8 mouse cellular contexts compared by ENCODE assay signal in genomic region chr4:118260551-118261267, GRCm38 (mm10). TPM values are rescaled to one million over a fixed set of nuclear protein-coding genes. Genes with fewer than 3 reads are reported as not detected.
DNase-seq lines count a peak whose midpoint lies in the region; ATAC-seq and TF ChIP-seq lines count a peak whose summit lies in the region.

No protein-coding gene starts in this region.

- DNase-seq in Muller cell, postnatal 12 days (ENCODE audit: inconsistent ontology term) = peak; percentile 66
- peak; percentile 90 for DNase-seq in brain, embryonic 14.5 days (ENCODE audit: low read depth)
- peak; percentile 81 for DNase-seq in hindbrain, embryonic 11.5 days (ENCODE audit: low spot score)
- DNase-seq in layer of hippocampus, postnatal 10 days (ENCODE audit: low spot score in 2 of 2) = peak; percentile 67 to 77
- DNase-seq in ovary, postnatal 36 days (ENCODE audit: low spot score) = peak; percentile 80
- DNase-seq in c-Kit-positive CD71-positive TER-119-positive erythroid progenitor cells, embryonic 14.5 days (ENCODE audit: low spot score) = no peak

- peak overlapping the region; percentile 93 for H3K4me2 ChIP-seq in forebrain, embryonic 12.5 days
- H3K4me2 ChIP-seq in hindbrain, embryonic 11.5 days (replicated peaks; ENCODE audit: low read depth, low read length) = peak overlapping the region; percentile 81
- H3K4me2 ChIP-seq in lung, embryonic 15.5 days = peak overlapping the region; percentile 80

- H3K27ac ChIP-seq in forebrain, embryonic 12.5 days = peak overlapping the region; percentile 86
- H3K27ac ChIP-seq in hindbrain, embryonic 11.5 days (ENCODE audit: low read depth, low read length) = peak overlapping the region; percentile 83
- H3K27ac ChIP-seq in lung, embryonic 15.5 days = peak overlapping the region; percentile 87

- no peak for TF ChIP-seq CTCF in brain, embryonic 14.5 days (IDR thresholded peaks at IDR 0.05; ENCODE audit: borderline replicate concordance, extremely low read depth, insufficient read depth, insufficient read length)

- no peak for TF ChIP-seq POLR2A in brain, embryonic 14.5 days (IDR thresholded peaks at IDR 0.05; ENCODE audit: borderline replicate concordance, extremely low read depth, insufficient read depth, insufficient read length, poor library complexity, severe bottlenecking)

- peak; percentile 66 for ATAC-seq in forebrain, embryonic 12.5 days (ENCODE audit: low FRiP score)
- ATAC-seq in hindbrain, embryonic 11.5 days (ENCODE audit: low FRiP score) = peak; percentile 69
- peak; percentile 56 for ATAC-seq in lung, embryonic 15.5 days (ENCODE audit: borderline replicate concordance, extremely low read depth, low FRiP score, low TSS enrichment)

- H3K4me3 ChIP-seq in forebrain, embryonic 12.5 days (replicated peaks) = peak overlapping the region; percentile 50
- H3K4me3 ChIP-seq in hindbrain, embryonic 11.5 days (ENCODE audit: low read depth, low read length) = peak overlapping the region; percentile 42
- H3K4me3 ChIP-seq in lung, embryonic 15.5 days = peak overlapping the region; percentile 47

- no peaks in the 10 kb centered on the region for H3K27me3 ChIP-seq in forebrain, embryonic 12.5 days
- no peaks in the 10 kb centered on the region for H3K27me3 ChIP-seq in hindbrain, embryonic 11.5 days (ENCODE audit: control insufficient read depth, insufficient read depth, low read length)
- H3K27me3 ChIP-seq in lung, embryonic 15.5 days = no peaks in the 10 kb centered on the region

- H3K4me1 ChIP-seq in forebrain, embryonic 12.5 days = peaks cover 69% of the 10 kb centered on the region
- peaks cover 20% of the 10 kb centered on the region for H3K4me1 ChIP-seq in hindbrain, embryonic 11.5 days (replicated peaks; ENCODE audit: control insufficient read depth, insufficient read depth, low read length)
- H3K4me1 ChIP-seq in lung, embryonic 15.5 days = peaks cover 62% of the 10 kb centered on the region

- H3K36me3 ChIP-seq in forebrain, embryonic 12.5 days (replicated peaks) = peaks cover 40% of the 10 kb centered on the region
- no peaks in the 10 kb centered on the region for H3K36me3 ChIP-seq in hindbrain, embryonic 11.5 days (ENCODE audit: control insufficient read depth, insufficient read depth, low read length)
- peaks cover 14% of the 10 kb centered on the region for H3K36me3 ChIP-seq in lung, embryonic 15.5 days

- no peaks in the 10 kb centered on the region for H3K9me3 ChIP-seq in forebrain, embryonic 12.5 days
- H3K9me3 ChIP-seq in hindbrain, embryonic 11.5 days (ENCODE audit: control insufficient read depth, low read length) = no peaks in the 10 kb centered on the region
- H3K9me3 ChIP-seq in lung, embryonic 15.5 days = no peaks in the 10 kb centered on the region

- WGBS in forebrain, embryonic 12.5 days = 1% methylated on average over 37 of the region's 39 CpGs
- 1% methylated on average over 38 of the region's 39 CpGs for WGBS in hindbrain, embryonic 11.5 days
- under 1% methylated on average over 39 of the region's 39 CpGs for WGBS in lung, embryonic 15.5 days

- peak overlapping the region; percentile 65 for H3K9ac ChIP-seq in forebrain, embryonic 12.5 days
- peak overlapping the region; percentile 62 for H3K9ac ChIP-seq in hindbrain, embryonic 11.5 days (ENCODE audit: low read depth, low read length)
- peak overlapping the region; percentile 36 for H3K9ac ChIP-seq in lung, embryonic 15.5 days

RNA-seq across cellular contexts. Expression of gene Ptprf, which starts 30.5 kb away (rescaled TPM):
- 99.7 and 154 TPM in 2 replicates for polyA plus RNA-seq in brain, embryonic 14.5 days (2012; rRNA removed)
- polyA plus RNA-seq in forebrain, embryonic 12.5 days (2016; fragmentation: Nextera tagmentation; extraction: Ambion mirVana) = 118 and 122 TPM in 2 replicates
- polyA plus RNA-seq in hindbrain, embryonic 11.5 days (2014; fragmentation: Nextera tagmentation; extraction: Ambion mirVana) = 62.4 and 66.0 TPM in 2 replicates
- total RNA-seq in layer of hippocampus, postnatal 10 days (2021) = 100 to 1,000 TPM; 140 to 142 TPM
- polyA plus RNA-seq in lung, embryonic 15.5 days (2015; fragmentation: Nextera tagmentation; extraction: Ambion mirVana) = 73.4 and 82.9 TPM in 2 replicates
